Mouse (Mus musculus) granulocyte monocyte progenitor cell, adult 5-6 weeks (primary cell): ENCODE measurements around the gene Fchsd2. TPM values are rescaled to one million over a fixed set of nuclear protein-coding genes. Genes with fewer than 3 reads are reported as not detected.

Experiments
- ATAC-seq: replicated peaks from 2 replicates; pipeline ENCODE4 v1.8.0; 2016; ENCODE audit warnings: mild to moderate bottlenecking, moderate TSS enrichment, inconsistent platforms; ENCODE audit not compliant: poor library complexity, severe bottlenecking
- total RNA-seq, 2 experiments: library from RNA; stranded (forward) in 1 of 2; stranded (reverse) in 1 of 2; fragments of 200-712, 200-1000 nt in 1 of 2; fragments of >200 nt in 1 of 2; fragmentation: Nextera tagmentation in 1 of 2; gene quantifications; 2 replicates each; pipeline ENCODE4 v1.2.3; 2014 to 2017

Gene Fchsd2
- total RNA-seq, 2 experiments from 2014 or later = 43.5 to 45.6 TPM

GRCm38 (mm10) chr7:101170482-101170881, 77.8 kb downstream of the Fchsd2 start:
- ATAC-seq = no peak

- no peak for ATAC-seq
Observed at GRCm38 (mm10) chr7:101171002-101171401, 78.3 kb downstream of the Fchsd2 start.

DNA sequence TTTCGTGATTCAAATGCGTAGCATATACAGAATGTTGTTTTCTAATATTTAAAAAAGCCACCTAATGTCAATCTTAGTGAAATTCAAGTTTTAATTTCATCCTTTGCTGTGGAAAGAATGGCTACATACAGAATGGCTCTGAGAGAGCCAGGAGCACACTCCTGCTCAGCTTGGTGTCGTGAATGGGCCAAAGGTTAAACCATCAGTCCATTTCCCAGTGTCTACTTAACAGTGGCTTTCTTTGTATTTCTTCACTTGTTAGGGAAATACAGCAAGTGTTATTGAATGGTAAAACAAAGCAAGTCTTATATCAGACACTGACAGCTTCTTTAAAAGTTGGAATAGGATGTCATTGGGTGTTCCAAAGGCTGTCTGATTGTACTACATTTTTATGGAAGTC, 80.7 kb downstream of the Fchsd2 start:
- no peak for ATAC-seq

DNA sequence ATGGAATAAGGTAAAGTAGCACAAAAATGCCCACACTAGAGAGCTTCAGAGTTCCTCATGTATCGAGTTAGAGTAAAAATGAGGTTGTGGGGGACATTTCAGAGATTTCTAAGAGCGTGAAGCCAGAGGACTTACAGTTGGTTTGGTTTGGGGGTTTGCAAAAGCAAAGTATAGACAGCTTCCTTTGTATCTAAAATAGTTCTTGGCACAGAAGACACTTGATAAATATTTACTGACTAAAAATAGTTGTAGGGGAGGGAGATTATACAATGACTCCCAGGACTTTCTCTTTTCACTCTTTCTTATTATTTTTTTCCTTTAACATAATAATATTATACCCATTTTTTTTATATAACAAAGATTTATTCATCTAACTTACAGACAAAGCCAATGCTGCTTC, 86.1 kb downstream of the Fchsd2 start:
- ATAC-seq = no peak

- ATAC-seq = no peak
Observed at GRCm38 (mm10) chr7:101191326-101191969, 98.8 kb downstream of the Fchsd2 start.

- no peak for ATAC-seq
Observed at GRCm38 (mm10) chr7:101210826-101211225, 118.2 kb downstream of the Fchsd2 start.

GRCm38 (mm10) chr7:101213515-101214263, 121.0 kb downstream of the Fchsd2 start:
- ATAC-seq = no peak

GRCm38 (mm10) chr7:101216724-101217123, 124.1 kb downstream of the Fchsd2 start:
- ATAC-seq = no peak

- no peak for ATAC-seq
Observed at GRCm38 (mm10) chr7:101223501-101223900, 130.8 kb downstream of the Fchsd2 start.

DNA sequence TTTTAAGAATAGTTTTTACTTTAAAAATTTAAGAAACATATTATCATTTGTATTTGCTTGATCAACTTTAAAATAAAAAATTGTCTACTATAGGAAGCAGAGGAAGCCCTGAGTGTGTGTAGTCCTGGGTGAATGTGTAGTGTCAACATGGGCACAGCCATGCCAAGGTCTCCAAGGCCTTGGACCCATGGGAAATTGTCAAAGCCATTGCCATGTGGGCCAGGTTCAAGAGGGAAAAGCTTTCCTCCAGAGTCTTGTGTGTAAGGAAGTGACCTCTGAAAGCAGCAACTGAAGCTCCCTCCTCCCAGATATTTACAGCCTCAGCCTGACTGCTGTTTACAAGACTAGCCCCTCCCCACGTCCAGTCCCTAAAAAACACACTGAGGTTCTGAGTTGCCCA, 136.7 kb downstream of the Fchsd2 start:
- no peak for ATAC-seq

- ATAC-seq = no peak
Observed at GRCm38 (mm10) chr7:101231458-101231857, 138.8 kb downstream of the Fchsd2 start.

DNA sequence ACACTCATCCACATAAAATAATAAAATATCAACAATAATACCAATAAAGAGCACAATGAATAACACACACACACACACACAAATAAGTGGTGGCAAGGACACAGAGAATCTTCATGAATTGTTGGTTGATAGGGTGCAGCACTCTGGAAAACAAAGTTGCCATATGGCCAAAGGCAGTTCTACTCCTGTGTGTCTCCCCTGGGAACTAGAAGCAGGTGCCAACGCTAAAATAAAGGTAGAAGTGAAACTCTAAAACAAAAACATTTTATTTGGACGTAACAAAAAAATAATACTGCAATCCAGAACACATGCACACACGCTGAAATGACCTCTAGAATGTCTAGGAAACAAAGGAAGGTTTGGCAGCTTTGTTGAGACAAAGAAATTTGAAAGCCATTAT, 140.1 kb downstream of the Fchsd2 start:
- no peak for ATAC-seq

DNA sequence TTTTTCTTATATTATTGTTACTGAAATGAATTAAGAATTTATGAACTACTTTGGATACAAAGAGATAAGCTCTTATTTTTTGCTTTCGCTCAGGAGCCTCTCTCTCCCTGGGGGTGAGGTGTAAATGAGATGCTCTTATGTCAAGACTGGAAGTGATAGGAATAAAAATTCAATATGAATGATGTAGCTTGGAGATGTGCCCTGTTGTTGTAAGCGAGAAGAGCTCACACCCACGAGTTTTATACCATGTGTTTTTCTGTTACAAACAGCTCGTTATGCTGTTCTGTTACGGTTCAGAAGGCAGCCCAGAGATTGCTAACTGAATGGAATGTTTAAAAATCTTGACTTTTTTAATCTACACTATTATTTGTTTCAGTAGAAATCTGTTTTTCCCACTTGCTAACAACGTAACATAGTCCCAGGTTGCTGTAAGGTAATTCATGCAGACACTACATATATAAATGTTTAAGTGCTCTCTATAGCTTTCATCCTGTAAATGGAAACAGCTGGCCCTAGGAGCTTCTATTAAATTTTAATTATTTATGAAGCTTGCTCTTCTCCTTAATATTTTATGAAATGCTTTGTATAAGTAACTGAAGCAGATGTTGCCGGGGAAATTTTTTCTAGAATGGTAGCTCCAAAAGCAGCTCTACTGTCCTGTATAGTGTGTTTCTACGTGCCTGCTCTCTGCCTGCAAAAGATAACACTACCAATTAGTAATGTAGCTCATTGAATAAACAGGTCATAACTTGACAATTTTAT, 144.2 kb downstream of the Fchsd2 start:
- no peak for ATAC-seq

- ATAC-seq = no peak
Observed at GRCm38 (mm10) chr7:101248760-101249159, 156.1 kb downstream of the Fchsd2 start.

- no peak for ATAC-seq
Observed at GRCm38 (mm10) chr7:101249173-101249572, 156.5 kb downstream of the Fchsd2 start.

DNA sequence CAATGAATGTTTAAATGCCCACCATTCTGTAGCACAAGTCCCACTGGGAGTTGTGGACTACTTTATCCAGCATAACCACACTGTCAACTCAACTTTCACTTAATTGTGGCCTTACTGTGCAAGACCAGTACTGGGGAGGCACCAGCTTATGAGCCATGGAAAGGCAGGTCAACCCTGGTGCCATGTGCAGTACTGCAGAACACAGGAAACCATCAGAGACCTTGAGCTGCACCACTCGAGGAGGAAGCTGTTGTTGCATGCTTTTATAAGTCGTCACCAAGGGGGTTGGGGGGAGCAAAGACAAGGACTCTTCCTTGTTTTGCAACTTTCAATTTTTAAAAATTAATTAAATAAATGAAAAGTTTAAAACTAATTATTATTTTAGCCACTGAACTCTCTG, 160.4 kb downstream of the Fchsd2 start:
- no peak for ATAC-seq

DNA sequence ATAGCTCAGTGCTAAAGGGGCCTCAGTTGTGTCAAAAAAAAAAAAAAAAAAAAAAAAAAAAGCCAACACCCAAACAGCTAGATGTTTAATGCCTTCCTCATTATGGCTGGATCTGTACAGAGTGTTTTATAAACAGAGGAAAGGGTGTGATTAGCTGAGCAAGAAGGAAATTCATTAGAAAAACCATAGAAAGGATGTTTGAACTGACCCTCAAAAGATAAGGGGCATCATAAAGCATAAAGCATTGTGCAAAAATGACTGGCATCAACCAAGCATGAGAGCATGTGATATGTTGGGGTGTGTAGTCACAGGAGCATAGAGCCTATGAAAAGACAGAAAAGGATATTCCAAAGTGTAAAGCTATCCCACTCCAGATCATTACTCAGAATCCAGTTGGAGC, 165.8 kb downstream of the Fchsd2 start:
- no peak for ATAC-seq

GRCm38 (mm10) chr7:101261941-101262546, 169.4 kb downstream of the Fchsd2 start:
- no peak for ATAC-seq

DNA sequence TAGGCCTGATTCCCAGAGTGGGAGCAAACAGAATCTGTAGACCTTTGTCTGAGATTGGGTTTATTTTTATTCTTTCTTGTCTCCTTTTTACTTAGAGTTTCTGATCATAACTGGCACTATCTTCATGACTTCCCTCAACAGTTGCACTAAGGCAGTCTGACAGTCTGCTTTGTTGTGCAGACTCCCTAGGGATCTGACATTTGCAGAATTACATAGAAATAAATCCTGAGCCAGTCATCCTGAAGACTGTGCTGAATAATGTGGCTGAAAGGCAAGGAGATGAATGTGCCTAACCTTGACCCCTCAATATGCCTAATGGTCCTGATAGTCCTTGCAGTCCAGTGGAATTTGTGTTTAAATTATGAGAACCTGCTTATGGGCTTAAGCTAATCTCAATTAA, 170.8 kb downstream of the Fchsd2 start:
- ATAC-seq = no peak

DNA sequence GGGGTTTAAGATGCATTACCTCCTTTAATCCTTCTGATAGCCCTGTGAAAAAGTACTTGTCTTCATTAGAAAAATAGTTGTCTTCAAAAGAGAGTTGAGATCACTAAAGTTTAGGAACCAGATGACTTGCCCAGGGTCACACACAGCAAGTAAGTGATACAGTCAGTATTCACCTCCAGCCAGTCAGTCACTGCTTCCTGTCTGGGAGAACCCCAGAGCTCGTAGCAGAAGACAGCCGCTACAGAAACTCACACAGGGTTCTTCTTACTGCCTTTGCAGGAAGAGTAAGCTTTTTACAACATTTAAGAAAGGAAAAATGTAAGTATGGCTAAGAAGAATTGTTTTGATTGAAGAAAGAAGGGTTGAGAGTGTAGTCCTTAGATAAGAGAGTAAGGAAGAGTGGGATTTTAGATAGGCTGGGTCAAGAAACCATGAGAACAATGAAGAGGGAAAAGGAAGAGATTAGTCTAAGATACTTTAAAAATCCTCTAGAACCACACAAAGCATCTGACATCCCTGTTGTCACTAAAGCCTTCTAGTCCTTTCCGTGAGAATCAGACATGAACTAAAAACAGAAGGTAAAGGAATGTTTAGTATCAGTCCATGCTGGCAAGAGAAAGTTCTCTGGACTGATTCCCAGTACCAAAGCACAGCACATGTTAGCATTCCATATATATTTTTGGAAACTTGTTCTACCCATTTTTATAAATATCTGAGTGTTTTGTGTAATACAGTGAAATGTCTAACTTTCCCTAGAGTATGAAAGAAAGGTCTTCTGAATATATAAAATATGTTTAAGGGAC, 175.0 kb downstream of the Fchsd2 start:
- no peak for ATAC-seq
